Mouse (Mus musculus): Measurements from ENCODE around the gene Pde4b.
A peak's percentile ranks its signal among the peaks of the same experiment; 100 is the strongest.

The Pde4b gene

GRCm38 (mm10) chr4:102512940-102513339 is 425.6 kb downstream of the Pde4b start:
- DNase-seq = no peak

- DNase-seq = no peak
Observed at GRCm38 (mm10) chr4:102513514-102513913, 426.2 kb downstream of the Pde4b start.

- DNase-seq = no peak
Observed at GRCm38 (mm10) chr4:102514972-102515835, 427.9 kb downstream of the Pde4b start.

GRCm38 (mm10) chr4:102516395-102516794 is 429.1 kb downstream of the Pde4b start:
- no peak for DNase-seq

- peak; percentile 72 for DNase-seq
Observed at GRCm38 (mm10) chr4:102516982-102517630, 429.8 kb downstream of the Pde4b start.

GRCm38 (mm10) chr4:102517653-102518052 is 430.3 kb downstream of the Pde4b start:
- DNase-seq = no peak

GRCm38 (mm10) chr4:102518341-102518740 is 431.0 kb downstream of the Pde4b start:
- DNase-seq = no peak

GRCm38 (mm10) chr4:102520669-102521261 is 433.4 kb downstream of the Pde4b start:
- DNase-seq = no peak

GRCm38 (mm10) chr4:102521434-102521833 is 434.1 kb downstream of the Pde4b start:
- no peak for DNase-seq

- DNase-seq = no peak
Observed at GRCm38 (mm10) chr4:102527361-102527760, 440.0 kb downstream of the Pde4b start.

GRCm38 (mm10) chr4:102530797-102531196 is 443.5 kb downstream of the Pde4b start:
- DNase-seq = no peak

- DNase-seq = no peak
Observed at GRCm38 (mm10) chr4:102531729-102532128, 444.4 kb downstream of the Pde4b start.

- peak; percentile 34 for DNase-seq
Observed at GRCm38 (mm10) chr4:102533183-102534048, 446.1 kb downstream of the Pde4b start.

- no peak for DNase-seq
Observed at GRCm38 (mm10) chr4:102534049-102534730, 446.8 kb downstream of the Pde4b start.

- DNase-seq = no peak
Observed at GRCm38 (mm10) chr4:102535886-102536285, 448.5 kb downstream of the Pde4b start.

- no peak for DNase-seq
Observed at GRCm38 (mm10) chr4:102538266-102538665, 450.9 kb downstream of the Pde4b start.

GRCm38 (mm10) chr4:102538793-102539192 is 451.4 kb downstream of the Pde4b start:
- no peak for DNase-seq

- DNase-seq = no peak
Observed at GRCm38 (mm10) chr4:102539598-102540180, 452.3 kb downstream of the Pde4b start.

- no peak for DNase-seq
Observed at GRCm38 (mm10) chr4:102542976-102543375, 455.6 kb downstream of the Pde4b start.

GRCm38 (mm10) chr4:102545226-102545625 is 457.9 kb downstream of the Pde4b start:
- no peak for DNase-seq

- no peak for DNase-seq
Observed at GRCm38 (mm10) chr4:102555566-102555965, 468.2 kb downstream of the Pde4b start.

GRCm38 (mm10) chr4:102557006-102557405 is 469.7 kb downstream of the Pde4b start:
- DNase-seq = no peak

Data from lung, postnatal 14 days (tissue).